Mouse (Mus musculus): ENCODE measurements around the gene Smyd1. TPM values are rescaled to one million over a fixed set of nuclear protein-coding genes. Genes with fewer than 3 reads are reported as not detected.

Gene Smyd1
- polyA plus RNA-seq, 1 experiment from 2014 or later: 0.66 TPM

DNA sequence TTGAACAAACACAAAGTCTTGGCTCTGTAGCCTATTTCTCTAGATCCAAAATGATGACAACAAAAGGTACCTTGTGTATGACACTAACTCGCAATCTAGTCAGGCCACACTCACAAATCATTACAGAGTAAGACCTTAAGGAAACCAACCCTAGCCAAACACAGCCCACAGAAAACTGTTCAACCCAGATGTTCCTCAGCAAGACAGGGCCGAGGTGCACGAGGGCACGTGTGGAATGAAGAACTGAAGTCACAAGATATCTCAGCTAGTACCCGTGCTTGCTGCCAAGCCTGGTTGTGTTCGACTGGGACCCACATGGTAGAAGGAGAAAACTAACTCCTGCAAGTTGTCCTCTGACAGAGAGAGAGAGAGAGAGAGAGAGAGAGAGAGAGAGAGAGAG lies 7.8 kb upstream of the Smyd1 start:
- no peaks in the 10 kb centered on the region for H3K36me3 ChIP-seq (replicated peaks)
- H3K27me3 ChIP-seq: no peaks in the 10 kb centered on the region
- no peaks in the 10 kb centered on the region for H3K4me1 ChIP-seq (replicated peaks)
- H3K9ac ChIP-seq: no peak overlapping the region
- 51% methylated on average over 6 of the region's 6 CpGs for WGBS (ENCODE audit: insufficient replicate concordance)
- H3K27ac ChIP-seq (replicated peaks): no peak overlapping the region
- H3K9me3 ChIP-seq (replicated peaks): no peaks in the 10 kb centered on the region
- H3K4me3 ChIP-seq (replicated peaks): no peak overlapping the region
- no peak for ATAC-seq (ENCODE audit: insufficient read depth)
- H3K4me2 ChIP-seq: no peak overlapping the region

DNA sequence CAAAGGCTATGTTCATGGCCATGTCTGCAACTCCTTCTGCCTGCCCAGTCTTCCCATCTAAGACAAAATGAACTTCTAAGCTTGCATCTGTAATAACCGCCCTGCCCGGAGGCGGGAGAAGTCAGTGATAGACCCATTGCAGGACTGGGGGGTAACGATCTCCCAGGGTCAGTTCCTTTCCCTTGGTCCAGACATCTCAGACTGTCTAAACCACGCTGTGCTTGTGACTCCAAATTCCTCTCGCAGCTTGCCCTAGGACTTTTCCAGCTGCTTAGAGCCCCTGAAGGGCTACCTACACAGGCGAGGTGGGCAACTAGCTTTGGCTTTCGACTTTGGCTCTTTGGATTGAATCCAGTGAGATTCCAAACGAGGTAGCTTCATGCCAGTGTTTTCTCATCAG lies 2.8 kb upstream of the Smyd1 start:
- Histone ChIP-seq H3K9ac (no peak overlapping the region), H3K4me2 (no peak overlapping the region), H3K27me3 (no peaks in the 10 kb centered on the region), H3K27ac (replicated peaks) (no peak overlapping the region), H3K36me3 (replicated peaks) (no peaks in the 10 kb centered on the region), H3K4me1 (replicated peaks) (no peaks in the 10 kb centered on the region), H3K4me3 (replicated peaks) (no peak overlapping the region), H3K9me3 (replicated peaks) (no peaks in the 10 kb centered on the region)
- ATAC-seq (ENCODE audit: insufficient read depth): no peak
- WGBS (ENCODE audit: insufficient replicate concordance): 59% methylated on average over 9 of the region's 9 CpGs

DNA sequence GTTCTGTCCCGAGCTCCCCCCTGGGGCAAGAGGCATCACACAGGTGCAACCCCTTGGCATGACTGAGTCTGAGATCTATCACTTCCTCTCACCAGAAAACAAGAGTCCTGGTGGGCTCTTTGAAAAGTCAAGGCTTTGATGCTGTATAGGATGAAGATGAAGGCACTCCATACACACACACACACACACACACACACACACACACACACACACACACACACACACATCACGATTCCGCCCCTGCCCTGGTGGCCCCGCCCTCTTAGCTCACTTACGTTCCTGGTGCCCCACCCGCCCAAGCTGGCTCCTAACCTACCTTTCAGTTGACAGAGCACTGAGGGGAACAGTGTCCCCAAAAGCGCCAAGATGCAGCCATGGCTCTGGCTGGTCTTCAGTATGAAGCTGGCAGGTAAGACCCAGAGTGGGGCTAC lies 473 bp upstream of the Smyd1 start, which contains the start of gene Cd8b1:
Cd8b1 (plus strand) TSS at position 298 of the 431 bp plus-strand sequence.
- no peaks in the 10 kb centered on the region for H3K4me1 ChIP-seq (replicated peaks)
- 49% methylated on average over 7 of the region's 7 CpGs for WGBS (ENCODE audit: insufficient replicate concordance)
- no peak within 1 kb of the TSS for H3K9ac ChIP-seq
- no peaks in the 10 kb centered on the region for H3K9me3 ChIP-seq (replicated peaks)
- H3K27me3 ChIP-seq: no peaks in the 10 kb centered on the region
- no peak for ATAC-seq (ENCODE audit: insufficient read depth)
- H3K4me3 ChIP-seq (replicated peaks): no peak within 1 kb of the TSS
- no peak within 1 kb of the TSS for H3K27ac ChIP-seq (replicated peaks)
- no peaks in the 10 kb centered on the region for H3K36me3 ChIP-seq (replicated peaks)
- H3K4me2 ChIP-seq: no peak within 1 kb of the TSS

DNA sequence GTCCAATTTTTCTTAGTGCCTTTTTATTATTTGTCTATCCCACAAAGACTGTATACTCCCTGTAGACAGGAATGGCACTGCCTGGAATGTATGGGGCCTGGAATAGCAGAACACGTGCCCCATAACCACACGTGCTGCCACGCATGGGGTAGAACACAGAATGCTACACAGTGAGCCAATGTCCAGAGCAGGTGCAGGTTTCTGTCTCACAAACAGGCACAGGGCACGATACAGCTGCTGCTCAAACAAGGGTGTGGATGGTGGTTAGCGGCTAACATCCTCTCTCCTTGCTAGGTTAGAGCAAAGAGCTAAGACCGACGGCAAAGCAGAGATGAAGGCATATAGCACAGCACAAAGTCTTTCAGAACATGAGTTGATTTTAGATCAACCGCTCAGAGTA lies 14.5 kb downstream of the Smyd1 start:
- H3K4me3 ChIP-seq (replicated peaks): no peak overlapping the region
- no peak for ATAC-seq (ENCODE audit: insufficient read depth)

DNA sequence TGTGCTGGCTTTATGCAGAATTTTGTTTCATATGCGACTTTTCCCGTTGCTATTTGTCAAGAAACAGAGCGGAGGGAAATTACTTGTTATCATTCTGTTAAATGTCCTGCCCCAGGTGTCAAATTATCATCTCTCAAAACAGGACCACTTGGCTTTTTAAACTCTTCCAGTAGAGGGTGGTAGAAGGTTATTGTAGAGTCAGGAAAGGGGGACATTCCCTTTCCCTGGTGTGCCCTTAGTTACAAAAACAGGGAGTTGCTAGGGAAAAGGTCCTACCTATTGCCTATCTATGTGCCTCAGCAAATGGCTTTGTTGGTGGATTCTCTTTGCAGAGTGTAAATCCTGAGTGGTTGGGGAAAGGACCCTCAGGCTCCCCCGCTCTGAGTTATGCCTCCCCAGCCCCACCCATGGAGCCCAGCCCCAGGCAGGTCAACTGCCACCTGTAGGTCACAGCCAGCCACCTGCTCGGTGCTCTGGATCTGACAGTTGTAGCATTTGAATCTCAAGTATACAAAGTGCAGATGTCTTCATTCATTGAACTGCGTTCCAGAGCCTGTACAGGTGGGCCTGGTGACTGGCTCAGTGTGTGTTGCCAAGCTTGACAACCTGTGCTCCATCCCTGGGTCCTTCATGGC lies 19.8 kb downstream of the Smyd1 start:
- Histone ChIP-seq H3K4me2 (no peak overlapping the region), H3K4me1 (replicated peaks) (no peaks in the 10 kb centered on the region), H3K36me3 (replicated peaks) (no peaks in the 10 kb centered on the region), H3K27me3 (no peaks in the 10 kb centered on the region), H3K4me3 (replicated peaks) (no peak overlapping the region), H3K9ac (no peak overlapping the region), H3K9me3 (replicated peaks) (no peaks in the 10 kb centered on the region), H3K27ac (replicated peaks) (no peak overlapping the region)
- ATAC-seq (ENCODE audit: insufficient read depth): no peak
- 59% methylated on average over 6 of the region's 6 CpGs for WGBS (ENCODE audit: insufficient replicate concordance)

More for the DNA sequence above, 14.5 kb downstream of the Smyd1 start:
- Histone ChIP-seq H3K4me2 (no peak overlapping the region), H3K9me3 (replicated peaks) (no peaks in the 10 kb centered on the region), H3K9ac (no peak overlapping the region), H3K27me3 (no peaks in the 10 kb centered on the region), H3K36me3 (replicated peaks) (no peaks in the 10 kb centered on the region), H3K27ac (replicated peaks) (no peak overlapping the region), H3K4me1 (replicated peaks) (no peaks in the 10 kb centered on the region)
- 72% methylated on average over 8 of the region's 8 CpGs for WGBS (ENCODE audit: insufficient replicate concordance)

DNA sequence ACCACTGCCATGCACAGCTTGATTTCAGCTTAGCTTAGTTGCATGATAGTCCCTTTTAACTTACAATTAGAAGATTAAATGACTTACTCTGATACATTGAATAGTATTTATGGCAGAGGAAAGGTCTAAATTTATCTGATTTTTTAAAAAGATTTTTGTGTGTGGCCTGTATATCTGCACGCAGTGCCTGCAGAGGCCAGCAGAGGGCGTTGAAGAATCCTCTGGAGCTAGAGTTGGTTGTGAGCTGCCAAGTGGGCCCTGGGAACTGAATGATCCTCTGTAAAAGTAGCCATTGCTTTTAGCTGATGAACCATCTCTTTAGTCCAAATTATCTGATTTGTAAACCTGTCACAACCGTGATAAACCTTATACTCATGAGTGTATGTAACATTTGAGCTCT lies 23.3 kb downstream of the Smyd1 start:
- H3K9me3 ChIP-seq (replicated peaks): no peaks in the 10 kb centered on the region
- no peaks in the 10 kb centered on the region for H3K36me3 ChIP-seq (replicated peaks)
- no peaks in the 10 kb centered on the region for H3K27me3 ChIP-seq
- no peak overlapping the region for H3K9ac ChIP-seq
- no peak overlapping the region for H3K27ac ChIP-seq (replicated peaks)
- no peak overlapping the region for H3K4me2 ChIP-seq
- ATAC-seq (ENCODE audit: insufficient read depth): no peak
- H3K4me1 ChIP-seq (replicated peaks): no peaks in the 10 kb centered on the region
- WGBS (ENCODE audit: insufficient replicate concordance): 30% methylated on average over 3 of the region's 3 CpGs
- H3K4me3 ChIP-seq (replicated peaks): no peak overlapping the region

DNA sequence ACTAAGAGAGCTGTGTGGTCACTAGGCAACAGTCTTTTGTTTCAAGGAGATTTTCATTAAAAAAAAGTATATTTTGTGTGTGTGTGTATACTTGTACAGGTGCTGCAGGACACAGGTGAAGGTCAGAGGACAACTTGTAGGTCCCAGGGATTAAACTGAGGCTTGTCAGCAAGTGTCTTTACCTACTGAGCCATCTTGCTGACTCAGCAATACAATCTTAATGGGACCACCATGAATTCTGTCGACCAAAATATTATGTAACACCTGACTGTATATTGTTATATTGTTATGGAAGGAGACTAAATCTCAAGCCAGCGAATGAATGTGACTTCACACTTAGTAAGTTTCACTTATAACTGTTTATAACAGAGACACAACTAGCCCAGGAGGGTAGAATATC lies 24.0 kb downstream of the Smyd1 start:
- Histone ChIP-seq H3K36me3 (replicated peaks) (no peaks in the 10 kb centered on the region), H3K9me3 (replicated peaks) (no peaks in the 10 kb centered on the region), H3K27me3 (no peaks in the 10 kb centered on the region), H3K9ac (no peak overlapping the region), H3K4me3 (replicated peaks) (no peak overlapping the region), H3K4me1 (replicated peaks) (no peaks in the 10 kb centered on the region), H3K4me2 (no peak overlapping the region), H3K27ac (replicated peaks) (no peak overlapping the region)
- 50% methylated on average over 2 of the region's 2 CpGs for WGBS (ENCODE audit: insufficient replicate concordance)
- no peak for ATAC-seq (ENCODE audit: insufficient read depth)

DNA sequence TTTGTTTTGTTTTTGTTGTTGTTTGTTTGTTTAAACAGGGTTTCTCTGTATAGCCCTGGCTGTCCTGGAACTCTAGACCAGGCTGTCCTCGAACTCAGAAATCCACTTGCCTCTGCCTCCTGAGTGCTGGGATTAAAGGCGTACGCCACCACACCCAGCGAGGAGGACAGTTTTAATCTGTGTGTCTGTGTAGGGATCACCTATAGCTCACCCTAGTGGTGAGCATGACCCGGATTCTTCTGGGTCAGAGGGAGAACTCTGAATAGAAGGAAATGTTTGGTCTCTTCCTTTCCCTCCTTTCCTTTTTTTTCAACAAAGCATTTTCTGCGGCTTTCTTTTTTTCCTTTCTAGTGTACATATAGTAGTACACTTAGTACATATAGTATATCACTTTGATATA lies 26.7 kb downstream of the Smyd1 start:
- Histone ChIP-seq H3K4me1 (replicated peaks) (no peaks in the 10 kb centered on the region), H3K4me3 (replicated peaks) (no peak overlapping the region)

DNA sequence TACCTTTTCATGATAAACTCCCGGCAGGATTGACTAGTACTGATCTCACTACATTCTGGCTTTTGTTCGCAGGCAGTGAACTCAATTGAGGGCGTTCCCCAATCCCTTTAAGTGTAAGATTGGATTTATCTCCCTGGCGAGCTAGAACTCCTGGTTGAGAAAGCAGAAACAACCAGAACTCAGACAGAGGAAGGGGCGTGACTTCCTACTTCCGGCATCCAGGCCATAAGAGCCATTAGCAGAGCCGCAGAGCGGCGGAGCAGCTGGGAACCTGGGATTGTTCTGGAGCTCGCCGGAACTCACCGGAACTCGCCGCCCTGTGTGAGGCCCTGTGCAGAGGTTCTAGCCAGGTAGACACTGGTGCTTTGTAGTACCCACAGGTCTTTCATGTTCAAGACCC lies 28.5 kb downstream of the Smyd1 start:
- Histone ChIP-seq H3K27ac (replicated peaks) (no peak overlapping the region), H3K9ac (no peak overlapping the region), H3K27me3 (no peaks in the 10 kb centered on the region), H3K9me3 (replicated peaks) (no peaks in the 10 kb centered on the region), H3K4me3 (replicated peaks) (no peak overlapping the region), H3K4me2 (no peak overlapping the region), H3K4me1 (replicated peaks) (no peaks in the 10 kb centered on the region), H3K36me3 (replicated peaks) (no peaks in the 10 kb centered on the region)
- WGBS (ENCODE audit: insufficient replicate concordance): 62% methylated on average over 14 of the region's 14 CpGs
- ATAC-seq (ENCODE audit: insufficient read depth): no peak

More for the DNA sequence above, 26.7 kb downstream of the Smyd1 start:
- Histone ChIP-seq H3K36me3 (replicated peaks) (no peaks in the 10 kb centered on the region), H3K27me3 (no peaks in the 10 kb centered on the region), H3K9ac (no peak overlapping the region), H3K4me2 (no peak overlapping the region), H3K9me3 (replicated peaks) (no peaks in the 10 kb centered on the region), H3K27ac (replicated peaks) (no peak overlapping the region)
- WGBS (ENCODE audit: insufficient replicate concordance): 62% methylated on average over 6 of the region's 6 CpGs
- ATAC-seq (ENCODE audit: insufficient read depth): no peak

DNA sequence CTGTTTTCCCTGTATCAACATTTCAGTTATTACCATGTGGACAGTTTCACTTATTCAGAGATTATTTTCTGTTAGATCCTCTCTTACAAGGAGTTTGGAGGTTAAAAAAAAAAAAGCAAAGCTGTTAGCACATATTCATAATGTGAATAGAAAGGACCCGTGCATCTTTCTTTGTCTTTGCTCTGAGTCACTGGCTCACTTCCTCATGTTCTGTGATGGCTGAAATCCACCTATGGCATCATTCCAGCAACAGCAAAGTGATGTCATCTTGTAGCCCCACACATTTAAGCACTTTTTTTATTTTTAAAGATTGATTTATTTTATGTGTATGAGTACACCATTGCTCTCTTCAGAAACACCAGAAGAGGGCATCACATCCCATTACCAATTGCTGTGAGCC lies 42.6 kb downstream of the Smyd1 start:
- Histone ChIP-seq H3K9me3 (replicated peaks) (no peaks in the 10 kb centered on the region), H3K4me1 (replicated peaks) (no peaks in the 10 kb centered on the region), H3K4me3 (replicated peaks) (no peak overlapping the region), H3K36me3 (replicated peaks) (peaks cover 6% of the 10 kb centered on the region), H3K4me2 (no peak overlapping the region), H3K27ac (replicated peaks) (no peak overlapping the region), H3K9ac (no peak overlapping the region), H3K27me3 (no peaks in the 10 kb centered on the region)
- 60% methylated on average over 1 of the region's 1 CpGs for WGBS (ENCODE audit: insufficient replicate concordance)
- no peak for ATAC-seq (ENCODE audit: insufficient read depth)

DNA sequence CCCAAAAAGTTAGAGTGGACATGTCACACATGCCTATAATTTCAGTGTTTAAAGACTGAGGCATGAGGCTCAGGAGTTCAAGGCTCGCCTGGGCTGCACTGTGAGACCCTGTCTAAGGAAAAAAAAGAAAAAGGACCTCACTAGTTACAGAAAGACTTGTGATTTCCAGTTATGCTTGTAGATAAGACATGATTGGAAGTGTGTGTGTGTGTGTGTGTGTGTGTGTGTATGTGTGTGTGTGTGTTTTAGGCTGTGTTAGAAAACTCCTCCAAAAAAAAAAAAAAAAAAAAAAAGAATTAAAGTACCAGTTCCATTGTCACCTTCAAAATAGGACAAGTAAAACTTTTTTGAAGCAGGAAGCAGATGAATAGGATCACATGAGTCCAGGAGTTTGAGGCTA lies 47.4 kb downstream of the Smyd1 start:
- no peaks in the 10 kb centered on the region for H3K36me3 ChIP-seq (replicated peaks)
- H3K4me2 ChIP-seq: no peak overlapping the region
- H3K4me1 ChIP-seq (replicated peaks): peaks cover 26% of the 10 kb centered on the region
- H3K4me3 ChIP-seq (replicated peaks): no peak overlapping the region
- ATAC-seq (ENCODE audit: insufficient read depth): no peak
- H3K9me3 ChIP-seq (replicated peaks): no peaks in the 10 kb centered on the region
- H3K9ac ChIP-seq: no peak overlapping the region
- no peak overlapping the region for H3K27ac ChIP-seq (replicated peaks)
- no peaks in the 10 kb centered on the region for H3K27me3 ChIP-seq
- 51% methylated on average over 1 of the region's 1 CpGs for WGBS (ENCODE audit: insufficient replicate concordance)

DNA sequence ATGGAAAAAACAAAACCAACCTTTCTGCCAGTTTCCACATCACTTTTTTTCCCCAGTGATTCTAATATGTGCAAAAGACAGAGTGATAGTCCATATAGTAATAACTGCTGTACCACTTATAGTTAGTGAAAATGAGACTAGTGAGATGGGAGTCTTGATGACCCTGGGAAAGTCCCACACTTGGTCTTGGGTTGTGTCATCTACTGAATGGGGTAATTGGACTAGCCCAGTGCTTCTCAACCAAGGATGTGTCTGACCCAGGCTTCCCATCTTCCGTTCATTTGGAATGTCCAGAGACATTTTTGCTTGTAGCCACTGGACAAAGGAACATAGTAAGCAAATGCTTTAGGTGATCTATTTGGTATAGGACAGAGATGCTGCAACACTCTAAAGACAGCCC lies 48.3 kb downstream of the Smyd1 start:
- H3K4me3 ChIP-seq (replicated peaks): no peak overlapping the region

More for the DNA sequence above, 48.3 kb downstream of the Smyd1 start:
- Histone ChIP-seq H3K9me3 (replicated peaks) (no peaks in the 10 kb centered on the region), H3K9ac (no peak overlapping the region), H3K4me2 (no peak overlapping the region), H3K36me3 (replicated peaks) (no peaks in the 10 kb centered on the region), H3K27ac (replicated peaks) (no peak overlapping the region), H3K27me3 (no peaks in the 10 kb centered on the region), H3K4me1 (replicated peaks) (peaks cover 30% of the 10 kb centered on the region)
- ATAC-seq (ENCODE audit: insufficient read depth): no peak
- WGBS (ENCODE audit: insufficient replicate concordance): 89% methylated on average over 1 of the region's 1 CpGs
